Mouse (Mus musculus) limb, embryonic 11.5 days (tissue): ENCODE results near the gene Gm21863. TPM values are rescaled to one million over a fixed set of nuclear protein-coding genes. Genes with fewer than 3 reads are reported as not detected.
"Not testable (repeated sequence)": the region's sequence is repeated elsewhere in the genome, so short reads cannot be mapped to it uniquely, and the experiment has no call there.

Source experiments
- ATAC-seq: fragments of 200-750 bp; cut with Nextera tagmentation; 2 replicates; pipeline ENCODE4 v1.8.0; 2017; ENCODE audit warnings: low read depth; ENCODE audit not compliant: insufficient number of reproducible peaks, low FRiP score, low TSS enrichment
- DNase-seq: peaks from one replicate; pipeline ENCODE4 v3.0.0-alpha.2; 2015; ENCODE audit warnings: low spot score
- H3K27ac ChIP-seq: fragments of 300-500 bp; sonication (generic); replicated peaks from 2 replicates; pipeline ENCODE4 v1.5.1; 2014; ENCODE audit warnings: low read depth, mild to moderate bottlenecking, low read length
- H3K27me3 ChIP-seq: fragments of 300-500 bp; sonication (generic); 2 replicates; pipeline ENCODE4 v1.6.1; 2014; ENCODE audit warnings: mild to moderate bottlenecking, low read length, mixed read lengths; ENCODE audit not compliant: control insufficient read depth, insufficient read depth
- H3K36me3 ChIP-seq: fragments of 300-500 bp; sonication (generic); 2 replicates; pipeline ENCODE4 v1.6.1; 2014; ENCODE audit warnings: mild to moderate bottlenecking, low read length, moderate library complexity, mixed read lengths; ENCODE audit not compliant: control insufficient read depth, insufficient read depth
- H3K4me1 ChIP-seq: fragments of 300-500 bp; sonication (generic); 2 replicates; pipeline ENCODE4 v1.6.1; 2014; ENCODE audit warnings: low read length, mixed read lengths; ENCODE audit not compliant: control insufficient read depth, insufficient read depth
- H3K4me2 ChIP-seq: fragments of 300-500 bp; sonication (generic); 2 replicates; pipeline ENCODE4 v1.6.1; 2014; ENCODE audit warnings: low read depth, mild to moderate bottlenecking, moderate library complexity; ENCODE audit not compliant: severe bottlenecking
- H3K4me3 ChIP-seq: fragments of 300-500 bp; sonication (generic); 2 replicates; pipeline ENCODE4 v1.5.1; 2014; ENCODE audit warnings: low read depth, low read length
- H3K9ac ChIP-seq: fragments of 300-500 bp; sonication (generic); 2 replicates; pipeline ENCODE4 v1.6.1; 2014; ENCODE audit warnings: mild to moderate bottlenecking, low read length
- H3K9me3 ChIP-seq: fragments of 300-500 bp; sonication (generic); 2 replicates; pipeline ENCODE4 v1.6.1; 2016; ENCODE audit warnings: low read length; ENCODE audit not compliant: control insufficient read depth
- WGBS: fragments of 180-500 bp; shearing (Covaris S2); extraction: QIAGEN DNeasy Blood & Tissue Kit; methylation state at CpG from one replicate; pipeline ENCODE4 v1.1.7; 2014; 5-methylcytosine and 5-hydroxymethylcytosine counted together
- polyA plus RNA-seq: library from polyadenylated mRNA; unstranded; fragments of >200 nt; fragmentation: Nextera tagmentation; extraction: Ambion mirVana; gene quantifications from 2 replicates; pipeline ENCODE4 v1.2.1, GENCODE M21; 2014

Gene Gm21863
- not detected in 2 replicates for polyA plus RNA-seq

GRCm38 (mm10) chr12:19953869-19954555, at the start of gene Gm21863:
Gene Gm21863 (plus strand): TSS chr12:19954505.
- H3K4me3 ChIP-seq, H3K4me1 ChIP-seq, H3K9me3 ChIP-seq, DNase-seq, H3K27me3 ChIP-seq, H3K36me3 ChIP-seq, H3K27ac ChIP-seq, H3K4me2 ChIP-seq, ATAC-seq, H3K9ac ChIP-seq: not testable (repeated sequence)
- WGBS = 10% methylated on average over 57 of the region's 75 CpGs

- H3K27ac ChIP-seq, H3K36me3 ChIP-seq, ATAC-seq, H3K4me1 ChIP-seq, H3K4me2 ChIP-seq, H3K9ac ChIP-seq, H3K4me3 ChIP-seq, H3K27me3 ChIP-seq, H3K9me3 ChIP-seq: not testable (repeated sequence)
- DNase-seq = peak; percentile 19
- 30% methylated on average over 4 of the region's 4 CpGs for WGBS
Measured at GRCm38 (mm10) chr12:19928049-19928448, 26.3 kb upstream of the Gm21863 start.
